In genomic region chr5:119587239-119587811, GRCm38 (mm10) we compare ENCODE assay signal across 27 mouse cellular contexts.
DNase-seq lines count a peak whose midpoint lies in the region; ATAC-seq and TF ChIP-seq lines count a peak whose summit lies in the region.
"Had no signal": no experiment of that assay in that cellular context is flagged by ENCODE, and none has a peak within 500 bp of the region (broad histone marks: within the 10 kb centered on the region; RNA-seq: fewer than 3 reads in every experiment).

No protein-coding gene starts in this region.

- peak; percentile 45 for DNase-seq in adrenal gland, postnatal 14 days
- no peak for DNase-seq in adrenal gland, postnatal 4 days (ENCODE audit: low spot score in 2 of 2)
- peak; percentile 55 for DNase-seq in lung, embryonic 14.5 days
- DNase-seq in lung, adult 2 months = no peak
- peak; percentile 3 for DNase-seq in brain, adult 2 months (ENCODE audit: low read depth, low spot score)
- DNase-seq in left cerebral cortex, adult 18-20 months (ENCODE audit: low spot score in 2 of 2) = no peak
- DNase-seq: adrenal gland, adult 8-10 months; cerebellum, adult 11-12 months; cerebellum, postnatal 10 days; forebrain, postnatal 0 days; gastrocnemius, postnatal 25 days; heart, postnatal 36 days; kidney, postnatal 4 days; left cerebral cortex, postnatal 4 days; right cerebral cortex, postnatal 14 days; spleen, adult 18-20 months had no signal

- no peak overlapping the region for H3K4me3 ChIP-seq in lung, embryonic 14.5 days (ENCODE audit: low read depth, low read length)
- no peak overlapping the region for H3K4me3 ChIP-seq in lung, adult 2 months (replicated peaks; ENCODE audit: extremely low read depth, low read depth, low read length)
- peak overlapping the region; percentile 3; the same call in 1 of the 2 replicates for H3K4me3 ChIP-seq in E14TG2a.4 (replicated peaks; ENCODE audit: low read length)
- H3K4me3 ChIP-seq: forebrain, embryonic 10.5 days; heart, embryonic 15.5 days; limb, embryonic 15.5 days; midbrain, embryonic 12.5 days had no signal

- no peak for TF ChIP-seq POLR2A in lung, adult 2 months (IDR thresholded peaks at IDR 0.05; ENCODE audit: borderline replicate concordance, extremely low read depth, low read depth, low read length)

- no peaks in the 10 kb centered on the region for H3K36me3 ChIP-seq in lung, embryonic 14.5 days (ENCODE audit: insufficient read depth)
- H3K36me3 ChIP-seq in E14TG2a.4 (ENCODE audit: insufficient read depth, low read length) = no peaks in the 10 kb centered on the region
- H3K36me3 ChIP-seq: forebrain, embryonic 10.5 days; G1E; heart, embryonic 15.5 days; limb, embryonic 15.5 days; midbrain, embryonic 12.5 days had no signal

- no peak overlapping the region for H3K9ac ChIP-seq in lung, embryonic 14.5 days
- H3K9ac ChIP-seq: forebrain, postnatal 0 days; heart, embryonic 15.5 days; hindbrain, embryonic 14.5 days; limb, embryonic 15.5 days; liver, embryonic 14.5 days; midbrain, embryonic 12.5 days had no signal

- no peak overlapping the region for H3K4me2 ChIP-seq in lung, embryonic 14.5 days
- H3K4me2 ChIP-seq: heart, embryonic 15.5 days; hindbrain, embryonic 14.5 days; limb, embryonic 15.5 days; midbrain, embryonic 12.5 days had no signal

- H3K27me3 ChIP-seq in lung, embryonic 14.5 days (ENCODE audit: insufficient read depth, low read length) = no peaks in the 10 kb centered on the region
- H3K27me3 ChIP-seq in E14TG2a.4 (ENCODE audit: insufficient read depth, low read length) = no peaks in the 10 kb centered on the region
- H3K27me3 ChIP-seq: midbrain, embryonic 12.5 days; Patski had no signal

- no peak for TF ChIP-seq CTCF in lung, embryonic 14.5 days (IDR thresholded peaks at IDR 0.05; ENCODE audit: low read depth)
- no peak for TF ChIP-seq CTCF in lung, adult 2 months (IDR thresholded peaks at IDR 0.05; ENCODE audit: insufficient read depth, low read length)
- TF ChIP-seq CTCF in E14TG2a.4 (conservative IDR thresholded peaks at IDR 0.05; ENCODE audit: low read length) = no peak

- peaks cover 13% of the 10 kb centered on the region for H3K4me1 ChIP-seq in lung, embryonic 14.5 days (ENCODE audit: insufficient read depth)
- peaks cover 2% of the 10 kb centered on the region; the same call in 1 of the 2 replicates for H3K4me1 ChIP-seq in lung, adult 2 months (ENCODE audit: control insufficient read depth, insufficient read depth, low read length)
- H3K4me1 ChIP-seq in E14TG2a.4 (replicated peaks; ENCODE audit: low read depth, low read length) = peaks cover 87% of the 10 kb centered on the region

- no peak overlapping the region for H3K27ac ChIP-seq in lung, embryonic 14.5 days (ENCODE audit: low read depth)
- H3K27ac ChIP-seq: forebrain, embryonic 10.5 days; heart, embryonic 15.5 days; hindbrain, embryonic 14.5 days; limb, embryonic 15.5 days; liver, embryonic 14.5 days; midbrain, embryonic 12.5 days had no signal

- ATAC-seq in lung, embryonic 14.5 days (ENCODE audit: insufficient read depth) = peak; percentile 36; the same call in 1 of the 2 replicates
- no peak for ATAC-seq in frontal cortex, adult (ENCODE audit: low TSS enrichment)
- ATAC-seq: activated CD4-positive, CD25-positive, alpha-beta regulatory T cell, adult 4 months; forebrain, postnatal 0 days; Patski had no signal

- WGBS in lung, embryonic 14.5 days = 29% methylated on average over 12 of the region's 12 CpGs
- 35% methylated on average over 12 of the region's 12 CpGs for WGBS in lung, adult 2 months

- no peaks in the 10 kb centered on the region for H3K9me3 ChIP-seq in lung, embryonic 14.5 days (ENCODE audit: low read depth, low read length)
- H3K9me3 ChIP-seq in E14TG2a.4 (ENCODE audit: low read length) = no peaks in the 10 kb centered on the region
- H3K9me3 ChIP-seq: forebrain, embryonic 10.5 days; heart, embryonic 15.5 days; limb, embryonic 15.5 days; midbrain, embryonic 12.5 days had no signal

Comparison
In these comparisons a context has a peak if more than half of its experiments do, and no peak if none do; other contexts are left out.
1. DNase-seq: peak in adrenal gland, postnatal 14 days (single experiment), lung, embryonic 14.5 days (single experiment) and brain, adult 2 months (single experiment); none in adrenal gland, postnatal 4 days (0 of 2), lung, adult 2 months (single experiment) and left cerebral cortex, adult 18-20 months (0 of 2).